Mouse (Mus musculus) adrenal gland, adult 8-10 months (tissue): ENCODE measurements around the gene Pdxdc1. TPM values are rescaled to one million over a fixed set of nuclear protein-coding genes. Genes with fewer than 3 reads are reported as not detected.
"Not testable (repeated sequence)": the region's sequence is repeated elsewhere in the genome, so short reads cannot be mapped to it uniquely, and the experiment has no call there.

Experiments
- DNase-seq: peaks from one replicate; pipeline ENCODE4 v3.0.0; 2022
- total RNA-seq, 4 experiments: library from RNA; stranded (reverse); gene quantifications; 2 replicates each; pipeline ENCODE4 v1.2.4; 2022

Gene Pdxdc1
- total RNA-seq, 4 experiments from 2014 or later, result 86.7 to 107 (median 95.7) TPM

- no peak for DNase-seq
Observed at GRCm38 (mm10) chr16:13883094-13883774, 19.7 kb downstream of the Pdxdc1 start.

GRCm38 (mm10) chr16:13875483-13875882, 27.4 kb downstream of the Pdxdc1 start:
- DNase-seq, result no peak

- no peak for DNase-seq
Observed at GRCm38 (mm10) chr16:13867910-13868514, 34.9 kb downstream of the Pdxdc1 start.

- DNase-seq, result not testable (repeated sequence)
Observed at GRCm38 (mm10) chr16:13867406-13867805, 35.5 kb downstream of the Pdxdc1 start.

GRCm38 (mm10) chr16:13866616-13867015, 36.3 kb downstream of the Pdxdc1 start:
- DNase-seq, result no peak

- DNase-seq, result no peak
Observed at GRCm38 (mm10) chr16:13866076-13866475, 36.9 kb downstream of the Pdxdc1 start.

- DNase-seq, result no peak
Observed at GRCm38 (mm10) chr16:13853886-13854285, 49.0 kb downstream of the Pdxdc1 start.

- DNase-seq, result no peak
Observed at GRCm38 (mm10) chr16:13851446-13851845, 51.5 kb downstream of the Pdxdc1 start.

- no peak for DNase-seq
Observed at GRCm38 (mm10) chr16:13848310-13848709, 54.6 kb downstream of the Pdxdc1 start.

GRCm38 (mm10) chr16:13846675-13847074, 56.3 kb downstream of the Pdxdc1 start:
- DNase-seq, result no peak

- DNase-seq, result no peak
Observed at GRCm38 (mm10) chr16:13845031-13845430, 57.9 kb downstream of the Pdxdc1 start.

GRCm38 (mm10) chr16:13840956-13841355, 62.0 kb downstream of the Pdxdc1 start:
- no peak for DNase-seq

GRCm38 (mm10) chr16:13840056-13840455, 62.9 kb downstream of the Pdxdc1 start:
- no peak for DNase-seq

GRCm38 (mm10) chr16:13834382-13834781, 68.5 kb downstream of the Pdxdc1 start:
- no peak for DNase-seq

GRCm38 (mm10) chr16:13831606-13832005, 71.3 kb downstream of the Pdxdc1 start:
- no peak for DNase-seq

GRCm38 (mm10) chr16:13830444-13830843, 72.5 kb downstream of the Pdxdc1 start:
- no peak for DNase-seq

GRCm38 (mm10) chr16:13826511-13826910, 76.4 kb downstream of the Pdxdc1 start:
- DNase-seq, result no peak

- DNase-seq, result no peak
Observed at GRCm38 (mm10) chr16:13825781-13826490, 77.0 kb downstream of the Pdxdc1 start.

GRCm38 (mm10) chr16:13820771-13821170, 82.2 kb downstream of the Pdxdc1 start:
- no peak for DNase-seq

GRCm38 (mm10) chr16:13819806-13820500, 83.0 kb downstream of the Pdxdc1 start:
- no peak for DNase-seq

- DNase-seq, result no peak
Observed at GRCm38 (mm10) chr16:13819394-13819743, 83.6 kb downstream of the Pdxdc1 start.

- DNase-seq, result peak; percentile 95
Observed at GRCm38 (mm10) chr16:13818560-13819393, 84.2 kb downstream of the Pdxdc1 start, which contains the start of gene Ntan1. TSS of gene Ntan1 (plus strand) at chr16:13818845.
